Mouse (Mus musculus) layer of hippocampus, adult 11-12 months (tissue): Measurements from ENCODE around the gene Celf2.
A peak's percentile ranks its signal among the peaks of the same experiment; 100 is the strongest.

Experiments
- DNase-seq: peaks from one replicate; pipeline ENCODE4 v3.0.0; 2022; ENCODE audit warnings: low spot score

The Celf2 gene

GRCm38 (mm10) chr2:6727366-6727765 lies 782.0 kb downstream of the Celf2 start:
- DNase-seq: no peak

DNA sequence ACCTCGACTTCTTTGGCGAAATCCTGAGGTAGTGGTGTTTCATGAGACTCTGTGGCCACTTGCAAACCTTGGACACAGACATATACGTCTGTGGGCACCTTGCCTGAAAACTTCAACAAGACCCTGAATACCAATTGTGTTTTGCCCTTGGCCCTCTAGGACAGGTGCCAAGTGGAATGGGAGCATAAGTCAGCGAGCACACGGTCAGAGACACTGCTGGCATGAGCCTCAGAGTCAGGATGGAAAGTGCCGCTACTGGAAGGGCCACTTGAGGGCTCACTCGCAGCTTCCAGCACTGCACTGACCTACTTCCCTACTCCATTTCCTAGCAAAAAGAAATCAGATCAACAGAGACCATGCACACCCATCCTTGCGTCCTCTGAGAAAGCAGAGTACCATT lies 783.3 kb downstream of the Celf2 start:
- DNase-seq: no peak

GRCm38 (mm10) chr2:6723602-6724001 lies 785.8 kb downstream of the Celf2 start:
- no peak for DNase-seq

DNA sequence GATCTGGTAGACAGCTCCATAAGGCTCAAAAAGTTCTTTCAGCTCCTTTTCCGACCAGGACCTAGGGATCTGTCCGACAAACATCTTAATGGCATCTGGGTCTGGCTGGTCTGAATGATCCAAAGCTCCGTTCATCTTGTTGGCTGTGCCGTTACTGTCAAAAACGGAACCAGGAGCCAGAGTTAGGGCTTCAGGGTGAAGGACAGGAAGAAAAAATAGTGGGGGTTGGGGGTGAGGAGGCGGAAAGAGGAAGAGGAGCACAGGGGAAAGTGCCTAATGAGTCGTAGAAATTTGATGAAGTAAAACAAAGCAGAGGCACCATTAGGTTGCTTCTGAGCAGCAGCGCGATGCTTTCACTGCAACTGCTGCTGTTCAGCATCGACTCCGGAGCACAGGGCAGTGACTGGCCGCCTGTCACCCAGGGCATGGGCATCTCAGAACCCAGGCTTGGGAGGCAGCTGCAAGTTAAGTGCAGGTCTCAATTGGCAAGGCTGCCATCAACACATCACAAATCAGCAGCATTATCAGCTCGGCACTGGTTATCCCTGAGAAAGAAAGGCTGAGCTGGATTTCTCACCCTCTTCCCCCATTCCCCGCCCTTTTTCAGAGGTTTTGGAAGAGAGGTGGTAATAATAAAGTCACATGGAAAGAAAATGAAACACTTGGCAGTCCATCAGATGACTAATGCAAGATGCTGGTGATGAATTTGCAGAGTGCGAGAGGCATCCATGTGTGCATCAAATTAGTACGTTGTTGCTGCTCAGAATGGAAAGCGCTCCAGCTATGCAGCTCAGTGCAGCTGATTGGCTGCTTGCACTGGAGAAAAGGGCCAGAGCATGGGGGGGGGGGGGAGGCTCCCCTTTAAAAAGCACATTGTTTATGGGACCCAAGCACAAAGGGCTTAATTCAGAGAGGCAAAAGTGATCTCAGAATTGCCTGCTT lies 787.6 kb downstream of the Celf2 start:
- peak; percentile 59 for DNase-seq

DNA sequence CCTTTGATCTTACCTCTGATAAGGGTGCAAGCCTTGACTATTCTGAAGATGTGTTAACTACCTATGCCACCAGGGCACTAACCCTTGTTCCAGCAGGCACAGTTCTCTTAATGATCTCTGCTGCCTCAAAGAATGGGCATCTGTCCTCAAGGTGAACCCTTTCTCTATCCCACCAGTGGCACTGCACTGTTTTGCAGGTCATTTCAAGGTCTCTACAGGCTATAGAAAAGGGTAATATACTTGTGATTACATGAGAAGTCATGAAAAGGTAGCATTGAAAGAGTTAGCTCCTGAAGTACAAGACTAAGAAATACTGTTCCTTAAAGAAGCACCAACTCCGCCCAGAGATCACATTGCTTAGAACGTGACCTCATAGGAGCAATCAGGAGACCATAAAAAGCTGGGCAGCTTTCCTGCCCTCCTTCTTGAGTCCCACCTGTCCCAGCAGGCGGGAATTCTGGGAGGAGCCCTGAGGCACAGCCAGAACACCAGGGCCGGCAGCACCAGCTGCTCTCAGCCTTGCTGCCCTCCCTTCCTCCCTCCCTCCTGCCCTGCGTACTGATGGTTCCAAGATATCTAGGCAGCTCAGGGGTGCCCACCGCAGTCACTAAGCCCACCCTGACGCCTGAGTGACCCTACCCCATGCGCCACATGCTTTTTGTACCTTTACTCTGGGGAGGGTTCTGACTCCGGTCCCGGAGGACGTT lies 788.5 kb downstream of the Celf2 start:
- DNase-seq: no peak

- DNase-seq: no peak
Measured at GRCm38 (mm10) chr2:6718864-6719263, 790.5 kb downstream of the Celf2 start.

DNA sequence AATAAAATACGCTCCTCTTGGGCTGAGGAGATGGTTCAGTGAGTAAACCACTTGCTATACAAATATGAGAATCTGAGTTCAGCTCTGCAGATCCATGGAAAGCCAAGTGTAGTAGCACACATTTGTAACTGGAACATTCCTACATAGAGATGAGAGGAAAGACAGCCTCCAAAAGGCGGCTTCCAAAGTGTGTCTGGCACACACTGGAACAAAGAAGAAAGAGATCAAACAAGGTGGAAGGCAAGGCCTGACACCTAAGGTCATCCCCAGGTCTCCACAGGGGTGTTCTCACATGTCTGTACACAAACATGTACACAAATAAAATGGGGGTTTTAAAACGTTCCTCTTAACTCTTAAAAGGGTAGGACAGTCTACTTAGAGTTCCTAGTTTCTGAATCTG lies 791.4 kb downstream of the Celf2 start:
- no peak for DNase-seq

- no peak for DNase-seq
Measured at GRCm38 (mm10) chr2:6715562-6715961, 793.8 kb downstream of the Celf2 start.

GRCm38 (mm10) chr2:6713529-6713928 lies 795.8 kb downstream of the Celf2 start:
- DNase-seq: no peak

DNA sequence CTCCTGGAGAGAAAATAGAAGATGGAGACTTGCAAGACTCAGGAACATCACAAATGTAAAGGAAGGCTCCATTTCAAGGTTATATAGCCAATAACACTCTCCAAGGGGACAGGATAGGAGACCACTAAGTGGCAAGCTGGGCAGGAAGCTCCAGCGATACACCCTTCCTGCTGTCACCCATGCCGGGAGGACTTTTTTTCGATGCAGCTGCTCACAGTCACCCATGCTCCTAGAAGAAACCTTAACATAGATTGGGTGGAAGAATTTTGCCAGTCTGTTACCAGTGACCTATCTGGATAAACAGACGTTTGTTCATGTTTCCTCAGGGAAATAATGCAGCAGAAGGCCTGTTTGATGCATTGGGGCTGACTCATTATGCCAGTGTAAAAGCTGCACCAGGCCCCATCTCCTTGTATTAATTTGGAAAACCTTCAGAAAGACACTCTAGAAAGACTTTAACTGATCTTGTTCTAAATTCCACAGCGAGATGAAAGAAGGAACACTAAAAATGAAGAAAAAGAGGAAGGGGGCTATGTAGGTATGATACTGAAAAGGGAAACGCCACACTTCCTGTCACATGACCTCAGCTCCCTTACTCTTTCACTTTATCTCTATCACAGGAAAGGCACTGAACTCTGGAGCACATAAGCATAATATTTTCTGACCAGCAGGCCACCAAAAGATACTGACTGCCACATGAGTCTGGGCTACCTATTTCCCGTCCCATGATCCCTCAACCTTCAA lies 798.5 kb downstream of the Celf2 start:
- DNase-seq: no peak

- DNase-seq: no peak
Measured at GRCm38 (mm10) chr2:6707959-6708519, 801.3 kb downstream of the Celf2 start.

DNA sequence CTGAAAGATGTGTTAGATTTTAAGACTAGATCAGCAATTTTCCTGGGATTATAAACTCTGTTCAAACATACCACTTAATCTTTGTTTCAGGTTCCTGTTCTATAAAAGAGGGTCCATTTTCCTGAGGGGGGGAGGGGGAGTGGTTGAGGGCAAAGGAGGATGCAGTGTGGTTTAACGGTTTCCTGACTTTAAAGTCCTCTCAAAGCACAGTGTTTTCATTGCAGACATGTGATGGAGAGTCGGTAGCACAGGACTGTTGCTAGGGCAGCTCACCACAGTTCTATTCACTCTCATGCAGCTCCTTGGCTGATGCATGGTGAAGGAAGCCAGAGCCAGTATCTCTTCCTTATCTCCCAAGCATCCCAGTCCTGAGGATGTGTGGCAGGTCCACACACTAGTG lies 802.1 kb downstream of the Celf2 start:
- peak; percentile 25 for DNase-seq

- no peak for DNase-seq
Measured at GRCm38 (mm10) chr2:6705929-6706739, 803.2 kb downstream of the Celf2 start.

DNA sequence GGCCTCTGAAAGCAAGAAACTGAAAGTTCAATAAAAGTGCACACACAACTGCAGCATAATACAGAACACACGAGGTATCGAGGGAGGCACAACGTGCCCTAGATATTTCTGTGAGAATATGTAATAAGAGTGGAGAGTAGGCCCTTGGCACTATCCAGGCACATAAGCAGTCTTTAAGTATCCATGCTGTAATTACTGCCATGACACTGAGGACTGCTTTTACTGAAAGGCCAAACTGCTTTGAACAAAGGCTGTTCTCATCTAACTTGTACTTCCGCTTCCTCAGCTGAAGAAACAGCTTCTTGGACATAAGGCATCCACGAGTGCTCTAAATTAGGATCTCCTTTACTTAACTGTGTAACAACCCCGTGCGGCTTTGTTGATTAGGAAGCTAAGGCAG lies 803.9 kb downstream of the Celf2 start:
- DNase-seq: no peak

- no peak for DNase-seq
Measured at GRCm38 (mm10) chr2:6704804-6705203, 804.6 kb downstream of the Celf2 start.

GRCm38 (mm10) chr2:6704342-6704741 lies 805.0 kb downstream of the Celf2 start:
- DNase-seq: no peak

GRCm38 (mm10) chr2:6696326-6696725 lies 813.0 kb downstream of the Celf2 start:
- no peak for DNase-seq

GRCm38 (mm10) chr2:6695353-6695951 lies 813.9 kb downstream of the Celf2 start:
- no peak for DNase-seq

DNA sequence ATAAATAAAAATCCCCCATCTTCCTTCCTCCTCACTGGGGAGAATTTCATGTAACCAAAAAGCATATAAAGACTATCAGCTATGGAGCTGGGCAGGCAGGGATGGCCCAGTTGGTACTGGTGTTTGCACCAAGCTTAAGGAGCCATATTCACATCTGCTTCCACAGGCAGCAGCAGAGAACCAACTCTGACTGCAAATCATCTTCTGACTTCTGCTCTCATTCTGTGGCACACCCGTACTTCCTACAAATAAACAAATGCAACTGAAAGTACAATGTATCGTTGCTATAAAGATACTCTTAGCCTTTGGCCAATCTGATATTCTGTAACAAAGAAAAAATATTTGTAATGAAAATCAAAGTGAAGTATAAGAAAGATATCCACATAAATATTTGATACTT lies 819.7 kb downstream of the Celf2 start:
- no peak for DNase-seq

DNA sequence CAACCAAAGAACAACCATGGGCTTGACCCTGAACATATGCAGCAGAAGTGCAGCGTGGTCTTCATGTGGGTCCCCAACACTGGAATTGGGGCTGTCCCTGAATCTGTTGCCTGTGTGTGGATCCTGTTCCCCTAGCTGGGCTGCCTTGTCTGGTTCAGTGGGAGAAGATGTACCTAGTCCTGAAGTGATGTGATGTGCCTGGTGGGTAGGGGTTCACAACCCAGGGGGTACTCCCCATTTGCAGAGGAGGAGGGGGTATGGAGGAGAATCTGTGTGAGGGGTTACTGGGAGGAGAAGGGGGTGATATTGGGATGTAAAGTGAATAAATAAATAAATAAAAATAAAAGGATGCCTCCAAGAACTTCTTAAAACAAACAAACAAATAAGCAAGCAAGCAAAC lies 831.1 kb downstream of the Celf2 start:
- no peak for DNase-seq

DNA sequence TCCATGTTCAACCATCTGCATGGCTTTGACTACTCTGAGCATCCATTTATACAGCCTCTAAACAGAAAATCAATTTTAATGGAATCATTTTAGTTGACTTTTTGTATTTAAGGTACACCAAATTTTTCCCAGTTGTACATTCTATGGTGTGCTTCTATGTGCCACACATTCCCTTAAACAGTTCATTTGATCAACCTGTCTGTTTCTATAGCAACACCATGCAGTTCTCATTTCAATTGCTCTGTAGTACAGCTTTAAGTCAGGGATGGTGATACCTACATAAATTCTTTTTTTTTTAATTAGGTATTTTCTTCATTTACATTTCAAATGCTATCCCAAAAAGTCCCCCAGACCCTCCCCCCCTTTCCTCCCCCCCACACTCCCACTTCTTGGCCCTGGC lies 831.9 kb downstream of the Celf2 start:
- DNase-seq: no peak
